Mouse (Mus musculus) neural tube, embryonic 13.5 days (tissue): ENCODE measurements around the gene Frmd4a. TPM values are rescaled to one million over a fixed set of nuclear protein-coding genes. Genes with fewer than 3 reads are reported as not detected.

Source experiments
- ATAC-seq: fragments of 200-750 bp; cut with Nextera tagmentation; 2 replicates; pipeline ENCODE4 v1.8.0; 2017; ENCODE audit warnings: low read depth, mild to moderate bottlenecking, moderate TSS enrichment, moderate library complexity
- H3K27ac ChIP-seq: fragments of 300-500 bp; sonication (generic); replicated peaks from 2 replicates; pipeline ENCODE4 v1.5.1; 2015; ENCODE audit warnings: moderate library complexity, mild to moderate bottlenecking, inconsistent platforms
- H3K27me3 ChIP-seq: fragments of 300-500 bp; sonication (generic); 2 replicates; pipeline ENCODE4 v1.6.1; 2015; ENCODE audit warnings: mild to moderate bottlenecking, inconsistent platforms
- H3K36me3 ChIP-seq: fragments of 300-500 bp; sonication (generic); 2 replicates; pipeline ENCODE4 v1.6.1; 2015; ENCODE audit warnings: mild to moderate bottlenecking, inconsistent platforms
- H3K4me1 ChIP-seq: fragments of 300-500 bp; sonication (generic); replicated peaks from 2 replicates; pipeline ENCODE4 v1.6.1; 2015; ENCODE audit warnings: inconsistent platforms
- H3K4me2 ChIP-seq: fragments of 300-500 bp; sonication (generic); 2 replicates; pipeline ENCODE4 v1.6.1; 2015; ENCODE audit warnings: inconsistent platforms, mild to moderate bottlenecking, moderate library complexity
- H3K4me3 ChIP-seq: fragments of 300-500 bp; sonication (generic); 2 replicates; pipeline ENCODE4 v1.5.1; 2015; ENCODE audit warnings: mild to moderate bottlenecking, inconsistent platforms
- H3K9ac ChIP-seq: fragments of 300-500 bp; sonication (generic); 2 replicates; pipeline ENCODE4 v1.6.1; 2015; ENCODE audit warnings: moderate library complexity, mild to moderate bottlenecking, inconsistent platforms
- H3K9me3 ChIP-seq: fragments of 300-500 bp; sonication (generic); 2 replicates; pipeline ENCODE4 v1.6.1; 2016; ENCODE audit warnings: inconsistent platforms
- WGBS: fragments of 180-500 bp; shearing (Covaris S2); methylation state at CpG from one replicate; pipeline ENCODE4 v1.1.7; 2015; 5-methylcytosine and 5-hydroxymethylcytosine counted together
- polyA plus RNA-seq: library from polyadenylated mRNA; unstranded; fragments of >200 nt; fragmentation: Nextera tagmentation; extraction: Ambion mirVana; gene quantifications from 2 replicates; pipeline ENCODE4 v1.2.1, GENCODE M21; 2015

Gene Frmd4a
- polyA plus RNA-seq, 1 experiment from 2014 or later, result 49.2 TPM

DNA sequence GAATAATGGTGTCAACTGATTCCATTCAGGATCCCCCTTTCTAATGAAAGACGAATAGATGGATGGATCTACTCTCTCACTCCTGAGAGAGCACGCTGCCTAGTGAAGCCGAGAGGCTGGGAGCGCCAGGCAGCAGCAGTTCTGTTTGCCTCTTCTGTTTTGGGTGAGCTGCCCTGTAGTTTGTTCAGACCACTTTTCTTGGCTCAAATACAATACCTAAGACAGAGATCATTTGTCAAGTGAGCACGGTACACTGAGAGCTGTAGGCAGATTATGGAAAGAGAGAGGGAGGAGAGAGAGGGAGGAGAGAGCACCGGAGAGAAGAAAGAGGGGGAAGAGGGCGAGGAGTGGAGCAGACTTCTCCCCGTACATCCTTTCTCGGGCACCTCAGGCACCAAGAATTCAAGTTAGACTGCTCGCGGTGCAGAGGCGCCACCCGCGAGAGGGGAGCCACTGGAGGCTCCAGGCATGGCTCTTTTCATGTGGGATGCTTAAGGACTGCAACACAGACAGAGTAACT, 135.1 kb downstream of the Frmd4a start:
- H3K9ac ChIP-seq, result peak overlapping the region; percentile 72
- H3K36me3 ChIP-seq, result no peaks in the 10 kb centered on the region
- H3K4me1 ChIP-seq, result peaks cover 51% of the 10 kb centered on the region
- H3K27me3 ChIP-seq, result no peaks in the 10 kb centered on the region
- H3K27ac ChIP-seq, result peak overlapping the region; percentile 87
- peak overlapping the region; percentile 49 for H3K4me3 ChIP-seq
- no peaks in the 10 kb centered on the region for H3K9me3 ChIP-seq
- WGBS, result 3% methylated on average over 14 of the region's 14 CpGs
- peak overlapping the region; percentile 78 for H3K4me2 ChIP-seq
- ATAC-seq, result peak; percentile 64

DNA sequence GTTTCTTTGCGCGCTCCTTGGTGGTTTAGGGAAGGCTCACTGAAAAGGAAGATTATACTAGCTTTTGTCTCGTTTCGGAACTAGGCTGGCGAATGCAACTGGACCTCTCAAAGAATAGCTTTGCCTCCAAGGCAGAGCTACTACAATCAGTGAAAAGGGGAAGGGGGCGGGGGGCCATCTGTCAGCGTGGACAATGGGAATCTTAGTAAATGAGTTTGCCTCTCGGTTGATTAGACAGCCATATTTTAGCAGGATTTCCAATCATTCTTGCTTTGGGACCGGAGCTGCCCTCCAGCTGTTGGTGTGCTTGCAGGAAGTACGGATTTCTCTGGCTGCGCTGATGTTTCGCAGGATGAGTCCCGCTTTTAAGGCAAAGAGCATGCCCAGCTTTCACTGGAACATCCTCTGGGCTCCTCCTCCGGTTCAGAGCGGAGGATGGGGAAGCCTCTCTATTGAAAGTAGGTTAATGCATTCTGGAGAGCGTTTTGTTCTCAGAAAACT, 135.7 kb downstream of the Frmd4a start:
- H3K36me3 ChIP-seq, result no peaks in the 10 kb centered on the region
- no peaks in the 10 kb centered on the region for H3K9me3 ChIP-seq
- WGBS, result under 1% methylated on average over 16 of the region's 16 CpGs
- peak; percentile 64; the same call in 1 of the 2 replicates for ATAC-seq
- no peaks in the 10 kb centered on the region for H3K27me3 ChIP-seq
- peak overlapping the region; percentile 49 for H3K4me3 ChIP-seq
- H3K27ac ChIP-seq, result peak overlapping the region; percentile 87
- H3K9ac ChIP-seq, result peak overlapping the region; percentile 72
- H3K4me2 ChIP-seq, result peak overlapping the region; percentile 78
- H3K4me1 ChIP-seq, result peaks cover 51% of the 10 kb centered on the region

DNA sequence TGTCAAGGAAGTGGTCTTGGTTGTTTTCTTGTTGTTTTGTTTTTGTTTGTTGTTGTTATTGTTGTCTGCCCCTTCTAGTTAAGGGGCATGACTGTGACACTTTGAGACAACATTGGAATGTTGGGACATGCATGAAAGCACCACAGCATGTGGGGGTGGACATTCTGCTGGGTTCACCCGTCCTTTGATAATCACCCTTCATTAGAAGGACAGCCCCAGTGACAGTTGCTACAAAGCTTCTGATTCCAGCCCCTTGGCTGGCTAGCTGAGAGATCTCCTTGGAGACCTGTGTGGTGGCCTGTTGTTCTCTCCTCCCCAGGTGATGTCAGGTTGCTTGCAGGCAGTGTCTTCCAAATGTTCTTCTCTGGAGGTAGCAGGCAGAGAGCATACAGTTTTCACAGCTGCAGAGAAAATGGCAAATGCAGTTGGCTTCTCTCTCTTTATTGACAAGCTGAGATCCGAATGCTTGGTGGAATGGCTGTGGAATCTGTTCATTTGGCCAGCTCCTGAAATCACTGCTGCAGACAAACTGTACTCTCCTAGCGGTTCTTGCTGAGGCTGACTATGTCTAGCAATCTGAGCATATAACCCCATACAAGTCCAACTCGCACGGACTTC, 136.6 kb downstream of the Frmd4a start:
- WGBS, result 37% methylated on average over 5 of the region's 5 CpGs
- H3K4me1 ChIP-seq, result peaks cover 47% of the 10 kb centered on the region
- H3K27me3 ChIP-seq, result no peaks in the 10 kb centered on the region
- peak overlapping the region; percentile 87 for H3K27ac ChIP-seq
- H3K4me2 ChIP-seq, result peak overlapping the region; percentile 78
- H3K9me3 ChIP-seq, result no peaks in the 10 kb centered on the region
- H3K4me3 ChIP-seq, result peak overlapping the region; percentile 49
- H3K9ac ChIP-seq, result peak overlapping the region; percentile 62
- no peak for ATAC-seq
- no peaks in the 10 kb centered on the region for H3K36me3 ChIP-seq

DNA sequence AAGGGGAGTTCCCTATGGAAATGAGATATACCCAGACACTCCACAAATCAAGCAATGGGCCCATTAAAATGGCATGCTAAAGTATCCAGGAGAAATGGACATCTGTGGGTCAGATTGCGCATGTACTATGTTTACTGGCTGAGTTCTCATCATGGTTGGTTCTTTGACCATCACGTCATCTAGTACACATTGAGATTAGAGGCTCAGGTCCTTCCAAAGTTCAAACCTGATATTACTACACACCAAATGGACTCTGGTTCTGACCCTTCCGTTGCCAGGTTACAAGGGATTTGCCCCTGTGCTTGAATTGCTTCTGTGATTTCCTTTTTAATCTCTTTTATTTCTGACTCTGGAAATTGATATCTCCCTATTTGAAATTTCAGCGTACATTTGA, 137.1 kb downstream of the Frmd4a start:
- Histone ChIP-seq H3K4me1 (peaks cover 47% of the 10 kb centered on the region), H3K4me3 (peak overlapping the region; percentile 49), H3K36me3 (no peaks in the 10 kb centered on the region), H3K4me2 (peak overlapping the region; percentile 78), H3K27me3 (no peaks in the 10 kb centered on the region), H3K9me3 (no peaks in the 10 kb centered on the region), H3K27ac (peak overlapping the region; percentile 87), H3K9ac (peak overlapping the region; percentile 62; the same call in 1 of the 2 replicates)
- 82% methylated on average over 4 of the region's 4 CpGs for WGBS
- ATAC-seq, result no peak

DNA sequence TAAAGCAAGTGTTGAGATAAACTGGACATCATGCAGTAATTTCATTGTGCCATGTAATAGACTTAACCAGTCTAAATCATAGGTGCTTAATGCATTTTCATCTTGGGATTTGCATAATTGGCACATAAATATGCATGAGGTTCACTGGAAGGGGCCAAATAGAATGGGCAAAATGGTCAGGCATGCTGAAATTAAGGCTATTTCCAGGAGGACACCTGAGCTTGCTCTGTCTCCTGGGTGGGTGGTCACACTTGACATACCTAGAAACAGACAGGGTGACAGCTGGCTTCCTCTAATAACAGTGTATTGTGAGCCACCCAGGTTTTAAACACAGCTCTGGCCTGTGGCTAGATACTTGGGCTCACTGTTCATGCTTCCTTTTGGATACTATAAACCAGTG, 137.9 kb downstream of the Frmd4a start:
- H3K4me1 ChIP-seq, result peaks cover 47% of the 10 kb centered on the region

DNA sequence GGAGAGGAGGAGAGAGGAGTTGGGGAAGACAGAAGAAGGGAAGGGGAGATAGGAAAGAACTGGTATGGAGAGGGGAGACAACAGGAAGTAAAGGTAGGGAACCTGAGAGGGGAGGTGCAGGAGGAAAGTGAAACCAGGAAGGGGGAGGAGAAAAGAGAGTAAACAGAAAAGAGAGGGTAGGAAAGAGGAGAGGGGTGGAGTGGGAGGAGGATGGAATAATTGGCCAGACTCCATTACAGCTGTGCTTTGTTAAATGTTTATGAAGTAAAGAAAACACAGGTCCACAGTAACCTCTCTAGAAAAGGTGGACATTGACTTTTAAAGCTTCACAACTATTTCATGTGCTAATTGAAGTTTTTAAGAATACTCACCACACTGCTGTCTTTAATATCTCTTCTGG, 139.0 kb downstream of the Frmd4a start:
- H3K4me2 ChIP-seq, result 0 out of 2 replicates have a peak overlapping the region, but pooled peaks have one; percentile 78
- no peak overlapping the region for H3K9ac ChIP-seq
- H3K36me3 ChIP-seq, result no peaks in the 10 kb centered on the region
- H3K27me3 ChIP-seq, result no peaks in the 10 kb centered on the region
- H3K27ac ChIP-seq, result no peak overlapping the region
- peaks cover 47% of the 10 kb centered on the region for H3K4me1 ChIP-seq
- H3K4me3 ChIP-seq, result no peak overlapping the region
- no peak for ATAC-seq
- H3K9me3 ChIP-seq, result no peaks in the 10 kb centered on the region

More for the DNA sequence above, 137.9 kb downstream of the Frmd4a start:
- Histone ChIP-seq H3K4me2 (peak overlapping the region; percentile 78), H3K36me3 (no peaks in the 10 kb centered on the region), H3K9ac (no peak overlapping the region), H3K27me3 (no peaks in the 10 kb centered on the region), H3K4me3 (no peak overlapping the region), H3K27ac (no peak overlapping the region), H3K9me3 (no peaks in the 10 kb centered on the region)
- ATAC-seq, result no peak

DNA sequence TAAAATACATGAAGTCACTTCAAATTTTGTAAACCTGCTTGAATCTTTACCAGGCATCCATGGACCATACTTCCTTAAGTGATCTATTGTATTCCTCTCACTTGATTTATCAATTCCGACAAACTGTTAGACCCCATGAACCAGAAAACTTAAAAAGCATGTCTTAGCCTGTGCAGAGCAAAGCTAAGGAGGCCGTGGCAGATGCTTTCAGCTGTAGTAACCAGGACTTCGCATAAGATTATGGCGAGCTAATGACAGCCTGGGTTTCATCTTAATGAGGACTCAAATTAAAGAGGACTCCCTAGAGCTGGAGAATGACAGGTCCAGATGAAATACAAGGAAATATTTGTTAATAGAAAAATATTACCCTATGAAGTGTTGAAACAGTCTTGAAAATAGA, 139.9 kb downstream of the Frmd4a start:
- no peak overlapping the region for H3K4me3 ChIP-seq
- ATAC-seq, result no peak
- 52% methylated on average over 4 of the region's 4 CpGs for WGBS

DNA sequence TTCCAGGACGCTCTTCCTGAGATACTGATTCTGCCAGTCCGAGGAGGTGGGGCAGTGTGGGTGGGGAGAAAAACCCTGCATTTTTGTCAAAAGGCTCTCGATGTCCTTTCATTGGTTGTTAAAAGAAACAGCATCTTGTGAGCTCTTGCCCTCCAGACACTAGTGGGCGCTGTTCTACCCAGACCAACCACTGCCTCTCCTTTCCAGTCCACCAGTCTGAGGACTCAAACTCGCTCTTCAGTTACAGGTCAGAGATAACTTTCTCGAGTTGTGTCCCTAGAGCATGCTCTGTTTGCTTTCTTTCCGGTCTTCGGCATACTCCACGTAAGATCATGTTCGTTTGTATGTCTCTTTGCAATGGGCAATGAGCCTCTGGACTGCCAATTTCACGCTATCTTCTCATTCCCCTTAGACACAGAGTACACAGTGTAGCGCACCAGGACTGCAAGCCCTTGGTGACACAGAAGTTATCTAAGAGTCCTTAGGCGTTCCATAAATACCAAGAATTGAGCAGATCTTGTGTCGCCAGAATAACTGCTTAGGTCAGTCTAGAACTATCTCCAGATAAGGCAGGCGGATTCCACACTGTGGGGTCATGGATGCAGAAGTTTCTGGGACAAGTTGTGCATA, 142.2 kb downstream of the Frmd4a start:
- Histone ChIP-seq H3K9ac (no peak overlapping the region), H3K9me3 (no peaks in the 10 kb centered on the region), H3K4me3 (no peak overlapping the region), H3K4me1 (peaks cover 23% of the 10 kb centered on the region), H3K27ac (no peak overlapping the region), H3K4me2 (no peak overlapping the region), H3K27me3 (no peaks in the 10 kb centered on the region), H3K36me3 (no peaks in the 10 kb centered on the region)
- WGBS, result 80% methylated on average over 15 of the region's 15 CpGs
- no peak for ATAC-seq

More for the DNA sequence above, 139.9 kb downstream of the Frmd4a start:
- H3K27me3 ChIP-seq, result no peaks in the 10 kb centered on the region
- no peaks in the 10 kb centered on the region for H3K9me3 ChIP-seq
- H3K4me1 ChIP-seq, result peaks cover 43% of the 10 kb centered on the region
- no peak overlapping the region for H3K9ac ChIP-seq
- no peak overlapping the region for H3K27ac ChIP-seq
- no peaks in the 10 kb centered on the region for H3K36me3 ChIP-seq
- no peak overlapping the region for H3K4me2 ChIP-seq

DNA sequence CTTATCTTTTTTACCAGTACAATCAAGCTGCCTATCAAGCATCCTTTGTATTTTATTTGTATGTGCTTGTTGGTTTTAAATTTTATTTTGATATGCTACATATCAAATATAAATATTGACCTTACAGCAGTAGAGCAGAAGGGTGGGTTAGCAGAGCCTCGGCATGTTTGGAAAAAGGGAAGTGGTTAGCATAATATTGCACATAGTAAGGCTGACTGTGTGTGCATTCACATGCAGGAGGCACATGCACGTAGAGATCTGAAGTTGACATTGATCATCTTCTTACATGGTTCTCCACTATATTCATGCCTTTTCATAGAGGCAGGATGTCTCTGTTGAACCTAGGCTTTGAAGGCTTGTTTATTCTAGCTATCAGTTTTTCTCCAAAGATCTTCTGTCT, 148.7 kb downstream of the Frmd4a start:
- Histone ChIP-seq H3K4me3 (no peak overlapping the region), H3K27ac (no peak overlapping the region), H3K27me3 (no peaks in the 10 kb centered on the region), H3K4me1 (peaks cover 22% of the 10 kb centered on the region), H3K4me2 (no peak overlapping the region), H3K36me3 (no peaks in the 10 kb centered on the region), H3K9me3 (no peaks in the 10 kb centered on the region), H3K9ac (no peak overlapping the region)
- WGBS, result 90% methylated on average over 2 of the region's 2 CpGs
- no peak for ATAC-seq

DNA sequence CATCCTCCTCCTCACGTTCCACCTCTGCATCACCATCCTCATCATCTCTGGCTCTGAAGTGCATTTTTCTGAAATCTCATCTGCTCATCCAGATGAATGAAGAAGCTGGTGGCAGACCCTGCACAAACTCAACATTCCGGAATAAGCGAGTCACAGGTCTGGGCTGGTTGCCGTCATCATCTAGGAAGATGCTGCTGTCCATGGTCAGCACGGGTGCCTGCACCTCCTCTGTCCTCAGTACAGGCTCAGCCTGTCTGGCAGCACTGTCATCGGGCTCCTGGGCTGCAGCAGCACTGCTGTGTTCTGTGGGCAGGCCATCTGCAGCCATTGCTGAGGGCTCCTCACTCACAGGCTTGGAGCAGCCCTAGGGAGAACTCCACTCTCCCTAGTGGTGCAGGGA, 149.6 kb downstream of the Frmd4a start:
- no peak overlapping the region for H3K27ac ChIP-seq
- no peak overlapping the region for H3K9ac ChIP-seq
- no peaks in the 10 kb centered on the region for H3K9me3 ChIP-seq
- WGBS, result 89% methylated on average over 6 of the region's 6 CpGs
- no peaks in the 10 kb centered on the region for H3K27me3 ChIP-seq
- no peak overlapping the region for H3K4me2 ChIP-seq
- ATAC-seq, result no peak
- no peaks in the 10 kb centered on the region for H3K36me3 ChIP-seq
- H3K4me1 ChIP-seq, result peaks cover 22% of the 10 kb centered on the region
- no peak overlapping the region for H3K4me3 ChIP-seq

DNA sequence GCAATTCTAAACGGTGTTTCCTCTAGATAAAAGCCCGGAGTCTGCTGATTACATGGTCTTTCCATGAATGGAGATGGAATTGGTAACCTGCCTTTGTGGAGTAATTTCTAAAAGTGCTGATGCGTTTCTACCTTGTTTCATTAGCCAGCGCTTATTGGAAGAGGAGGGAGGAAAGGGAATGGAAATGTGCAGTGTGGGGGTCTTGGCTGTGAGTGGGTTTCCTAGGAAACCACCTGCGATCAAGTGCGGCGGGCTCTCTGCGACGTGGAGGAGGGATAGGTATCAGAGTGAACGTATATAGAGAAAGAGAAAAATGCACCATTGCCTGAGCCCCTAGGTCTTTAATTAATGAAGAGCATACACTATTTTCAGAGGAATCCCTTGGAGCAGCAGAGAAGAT, 152.2 kb downstream of the Frmd4a start:
- ATAC-seq, result peak; percentile 90
- H3K9me3 ChIP-seq, result no peaks in the 10 kb centered on the region
- no peaks in the 10 kb centered on the region for H3K36me3 ChIP-seq
- H3K27me3 ChIP-seq, result no peaks in the 10 kb centered on the region
- no peak overlapping the region for H3K9ac ChIP-seq
- H3K27ac ChIP-seq, result peak overlapping the region; percentile 80
- H3K4me1 ChIP-seq, result peaks cover 22% of the 10 kb centered on the region
- 55% methylated on average over 10 of the region's 10 CpGs for WGBS
- 0 out of 2 replicates have a peak overlapping the region, but pooled peaks have one; percentile 3 for H3K4me2 ChIP-seq
- no peak overlapping the region for H3K4me3 ChIP-seq

DNA sequence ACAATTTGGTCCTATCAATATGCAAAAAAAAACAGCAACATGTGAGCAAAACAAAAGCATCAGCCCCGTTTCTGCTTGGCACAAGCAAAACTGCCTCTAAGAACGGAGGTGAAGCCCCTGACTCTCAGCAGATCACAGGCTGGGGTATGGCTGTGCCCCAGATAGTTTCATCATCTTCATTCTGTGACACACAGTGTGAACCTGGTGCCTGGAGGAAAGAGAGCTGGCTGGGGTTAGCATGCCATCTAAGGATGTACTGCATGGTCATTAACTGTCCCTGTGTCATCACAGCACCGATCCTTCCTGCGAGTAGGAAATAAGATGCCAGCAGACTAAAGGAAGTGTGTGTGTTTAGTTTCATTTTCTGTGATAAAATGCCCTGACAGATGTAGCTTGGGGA, 152.7 kb downstream of the Frmd4a start:
- Histone ChIP-seq H3K9me3 (no peaks in the 10 kb centered on the region), H3K36me3 (no peaks in the 10 kb centered on the region), H3K4me1 (peaks cover 22% of the 10 kb centered on the region), H3K4me2 (0 out of 2 replicates have a peak overlapping the region, but pooled peaks have one; percentile 3), H3K9ac (no peak overlapping the region), H3K4me3 (no peak overlapping the region), H3K27me3 (no peaks in the 10 kb centered on the region), H3K27ac (peak overlapping the region; percentile 80)
- 78% methylated on average over 4 of the region's 4 CpGs for WGBS
- ATAC-seq, result peak; percentile 24; the same call in 1 of the 2 replicates
